Mouse (Mus musculus) hindbrain, embryonic 11.5 days (tissue): ENCODE data around the gene Zfand2a. TPM values are rescaled to one million over a fixed set of nuclear protein-coding genes. Genes with fewer than 3 reads are reported as not detected.
A peak's percentile ranks its signal among the peaks of the same experiment; 100 is the strongest.

Experiments used
- ATAC-seq: fragments of 200-750 bp; cut with Nextera tagmentation; 2 replicates; pipeline ENCODE4 v1.8.0; 2017; ENCODE audit warnings: mild to moderate bottlenecking, moderate TSS enrichment, moderate library complexity; ENCODE audit not compliant: low FRiP score
- DNase-seq: peaks from one replicate; pipeline ENCODE4 v3.0.0-alpha.2; 2015; ENCODE audit warnings: low spot score
- H3K27ac ChIP-seq: fragments of 300-500 bp; sonication (generic); 2 replicates; pipeline ENCODE4 v1.5.1; 2014; ENCODE audit warnings: mild to moderate bottlenecking, low read depth, low read length
- H3K27me3 ChIP-seq: fragments of 300-500 bp; sonication (generic); 2 replicates; pipeline ENCODE4 v1.6.1; 2014; ENCODE audit warnings: mild to moderate bottlenecking, low read length, moderate library complexity, mixed read lengths; ENCODE audit not compliant: control insufficient read depth, insufficient read depth
- H3K36me3 ChIP-seq: fragments of 300-500 bp; sonication (generic); 2 replicates; pipeline ENCODE4 v1.6.1; 2014; ENCODE audit warnings: mild to moderate bottlenecking, low read length, moderate library complexity, mixed read lengths; ENCODE audit not compliant: control insufficient read depth, insufficient read depth
- H3K4me1 ChIP-seq: fragments of 300-500 bp; sonication (generic); replicated peaks from 2 replicates; pipeline ENCODE4 v1.6.1; 2014; ENCODE audit warnings: low read length, mixed read lengths; ENCODE audit not compliant: control insufficient read depth, insufficient read depth
- H3K4me2 ChIP-seq: fragments of 300-500 bp; sonication (generic); replicated peaks from 2 replicates; pipeline ENCODE4 v1.6.1; 2014; ENCODE audit warnings: mild to moderate bottlenecking, low read depth, low read length
- H3K4me3 ChIP-seq: fragments of 300-500 bp; sonication (generic); 2 replicates; pipeline ENCODE4 v1.5.1; 2014; ENCODE audit warnings: low read depth, low read length
- H3K9ac ChIP-seq: fragments of 300-500 bp; sonication (generic); 2 replicates; pipeline ENCODE4 v1.6.1; 2014; ENCODE audit warnings: low read depth, low read length
- H3K9me3 ChIP-seq: fragments of 300-500 bp; sonication (generic); 2 replicates; pipeline ENCODE4 v1.6.1; 2016; ENCODE audit warnings: low read length; ENCODE audit not compliant: control insufficient read depth
- WGBS: fragments of 180-500 bp; shearing (Covaris S2); extraction: QIAGEN DNeasy Blood & Tissue Kit; methylation state at CpG from one replicate; pipeline ENCODE4 v1.1.7; 2014; 5-methylcytosine and 5-hydroxymethylcytosine counted together
- polyA plus RNA-seq: library from polyadenylated mRNA; unstranded; fragments of >200 nt; fragmentation: Nextera tagmentation; extraction: Ambion mirVana; gene quantifications from 2 replicates; pipeline ENCODE4 v1.2.1, GENCODE M21; 2014

Gene Zfand2a
- polyA plus RNA-seq, 1 experiment from 2014 or later: 8.4 TPM

GRCm38 (mm10) chr5:139483171-139483848, 1.0 kb downstream of the Zfand2a start:
- peak overlapping the region; percentile 77 for H3K9ac ChIP-seq
- no peak for DNase-seq
- H3K27ac ChIP-seq: no peak overlapping the region

DNA sequence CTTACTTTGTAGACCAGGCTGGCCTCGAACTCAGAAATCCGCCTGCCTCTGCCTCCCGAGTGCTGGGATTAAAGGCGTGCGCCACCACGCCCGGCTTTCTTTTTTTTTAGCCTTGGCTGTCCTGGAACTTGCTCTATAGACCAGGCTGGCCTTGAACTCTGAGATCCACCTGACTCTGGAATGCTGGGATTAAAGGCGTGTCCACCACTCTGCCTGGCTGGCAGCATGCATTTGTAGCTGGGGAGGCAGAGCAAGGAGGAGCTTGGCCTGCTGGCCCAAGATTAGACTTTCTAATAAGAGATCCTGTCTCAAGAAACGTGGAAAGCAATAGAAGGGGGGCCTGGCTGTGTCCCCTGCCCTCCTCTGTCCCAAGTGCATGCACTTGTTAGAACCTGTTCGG, 3.9 kb downstream of the Zfand2a start:
- 0 out of 2 replicates have a peak, but pooled peaks cover 5% of the 10 kb centered on the region for H3K36me3 ChIP-seq
- H3K9ac ChIP-seq: no peak overlapping the region
- no peak overlapping the region for H3K4me3 ChIP-seq
- DNase-seq (no peak), ATAC-seq (no peak)
- H3K4me2 ChIP-seq: no peak overlapping the region
- H3K27ac ChIP-seq: no peak overlapping the region
- WGBS: 89% methylated on average over 9 of the region's 10 CpGs
- H3K4me1 ChIP-seq: 0 out of 2 replicates have a peak, but pooled peaks cover 3% of the 10 kb centered on the region
- no peaks in the 10 kb centered on the region for H3K9me3 ChIP-seq
- no peaks in the 10 kb centered on the region for H3K27me3 ChIP-seq

More at GRCm38 (mm10) chr5:139483171-139483848, 1.0 kb downstream of the Zfand2a start:
- Histone ChIP-seq H3K36me3 (no peaks in the 10 kb centered on the region), H3K4me2 (peak overlapping the region; percentile 76), H3K9me3 (no peaks in the 10 kb centered on the region), H3K4me3 (peak overlapping the region; percentile 91), H3K27me3 (no peaks in the 10 kb centered on the region), H3K4me1 (0 out of 2 replicates have a peak, but pooled peaks cover 3% of the 10 kb centered on the region)
- ATAC-seq: no peak
- 64% methylated on average over 14 of the region's 14 CpGs for WGBS

GRCm38 (mm10) chr5:139479088-139479487, 5.3 kb downstream of the Zfand2a start:
- no peak overlapping the region for H3K9ac ChIP-seq
- H3K4me2 ChIP-seq: no peak overlapping the region
- H3K27ac ChIP-seq: no peak overlapping the region
- no peaks in the 10 kb centered on the region for H3K27me3 ChIP-seq
- ATAC-seq (no peak), DNase-seq (no peak)
- H3K9me3 ChIP-seq: no peaks in the 10 kb centered on the region
- WGBS: 92% methylated on average over 8 of the region's 8 CpGs
- no peak overlapping the region for H3K4me3 ChIP-seq
- H3K4me1 ChIP-seq: 0 out of 2 replicates have a peak, but pooled peaks cover 3% of the 10 kb centered on the region
- H3K36me3 ChIP-seq: 0 out of 2 replicates have a peak, but pooled peaks cover 10% of the 10 kb centered on the region

GRCm38 (mm10) chr5:139474741-139475140, 9.6 kb downstream of the Zfand2a start:
- Histone ChIP-seq H3K36me3 (peaks cover 18% of the 10 kb centered on the region), H3K4me2 (no peak overlapping the region), H3K27ac (no peak overlapping the region), H3K9ac (no peak overlapping the region), H3K9me3 (no peaks in the 10 kb centered on the region), H3K4me3 (no peak overlapping the region), H3K27me3 (no peaks in the 10 kb centered on the region), H3K4me1 (no peaks in the 10 kb centered on the region)
- WGBS: 83% methylated on average over 9 of the region's 9 CpGs
- ATAC-seq (no peak), DNase-seq (no peak)

- no peak overlapping the region for H3K9ac ChIP-seq
- H3K27ac ChIP-seq: no peak overlapping the region
- H3K4me2 ChIP-seq: no peak overlapping the region
- WGBS: 54% methylated on average over 5 of the region's 5 CpGs
- peaks cover 8% of the 10 kb centered on the region; the same call in 1 of the 2 replicates for H3K36me3 ChIP-seq
- no peak overlapping the region for H3K4me3 ChIP-seq
- ATAC-seq (no peak), DNase-seq (peak; percentile 12)
- H3K9me3 ChIP-seq: no peaks in the 10 kb centered on the region
- H3K4me1 ChIP-seq: no peaks in the 10 kb centered on the region
- no peaks in the 10 kb centered on the region for H3K27me3 ChIP-seq
Observed at GRCm38 (mm10) chr5:139467998-139468397, 16.4 kb downstream of the Zfand2a start.

DNA sequence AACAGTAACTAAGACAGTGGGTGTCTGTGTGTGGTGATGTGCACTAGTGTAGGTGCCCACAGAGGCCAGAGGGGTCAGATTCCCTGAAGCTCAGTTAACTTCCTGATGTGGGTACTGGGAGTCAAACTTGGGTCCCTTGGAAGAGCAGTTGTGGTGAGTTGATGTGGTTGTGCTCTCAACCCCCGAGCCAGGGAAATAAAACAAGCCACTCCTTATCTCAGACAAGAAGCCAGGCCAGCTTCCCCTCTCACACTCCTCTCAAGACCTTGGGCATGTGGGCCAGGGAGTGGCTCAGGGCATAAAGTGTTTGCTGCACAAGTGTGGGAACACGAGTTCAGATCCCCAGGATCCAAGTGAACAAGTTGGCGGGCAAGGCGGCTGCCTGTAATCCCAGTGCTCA, 17.5 kb downstream of the Zfand2a start:
- DNase-seq: no peak
- H3K36me3 ChIP-seq: no peaks in the 10 kb centered on the region; the same call in 1 of the 2 replicates
- H3K4me3 ChIP-seq: no peak overlapping the region
- WGBS: 77% methylated on average over 4 of the region's 4 CpGs
- H3K9me3 ChIP-seq: no peaks in the 10 kb centered on the region
- ATAC-seq: no peak
- no peak overlapping the region for H3K4me2 ChIP-seq
- H3K9ac ChIP-seq: no peak overlapping the region
- no peaks in the 10 kb centered on the region for H3K27me3 ChIP-seq
- no peak overlapping the region for H3K27ac ChIP-seq
- no peaks in the 10 kb centered on the region for H3K4me1 ChIP-seq

GRCm38 (mm10) chr5:139466373-139466772, 18.0 kb downstream of the Zfand2a start:
- Histone ChIP-seq H3K9me3 (no peaks in the 10 kb centered on the region), H3K36me3 (no peaks in the 10 kb centered on the region), H3K27me3 (no peaks in the 10 kb centered on the region), H3K4me2 (no peak overlapping the region), H3K4me1 (no peaks in the 10 kb centered on the region), H3K4me3 (no peak overlapping the region), H3K27ac (no peak overlapping the region), H3K9ac (no peak overlapping the region)
- WGBS: 78% methylated on average over 2 of the region's 2 CpGs
- ATAC-seq: no peak
- no peak for DNase-seq

GRCm38 (mm10) chr5:139464874-139465273, 19.5 kb downstream of the Zfand2a start:
- DNase-seq (no peak), ATAC-seq (no peak)
- H3K9me3 ChIP-seq: no peaks in the 10 kb centered on the region
- no peak overlapping the region for H3K9ac ChIP-seq
- H3K4me2 ChIP-seq: no peak overlapping the region
- no peaks in the 10 kb centered on the region for H3K36me3 ChIP-seq
- WGBS: 76% methylated on average over 4 of the region's 4 CpGs
- no peak overlapping the region for H3K4me3 ChIP-seq
- H3K27ac ChIP-seq: no peak overlapping the region
- H3K27me3 ChIP-seq: no peaks in the 10 kb centered on the region
- H3K4me1 ChIP-seq: no peaks in the 10 kb centered on the region
